Mouse (Mus musculus): Measurements from ENCODE around the gene Prkca. TPM values are rescaled to one million over a fixed set of nuclear protein-coding genes. Genes with fewer than 3 reads are reported as not detected.

Prkca gene
- polyA plus RNA-seq, 2 experiments: 2.5 to 3.8 TPM

- ATAC-seq (ENCODE audit: insufficient read depth): no peak
- H3K27me3 ChIP-seq (ENCODE audit: control insufficient read depth, insufficient read depth, low read length): no peaks in the 10 kb centered on the region
- no peak overlapping the region for H3K4me2 ChIP-seq (ENCODE audit: low read depth)
- no peaks in the 10 kb centered on the region for H3K36me3 ChIP-seq (replicated peaks; ENCODE audit: control insufficient read depth, insufficient read depth, low read depth)
- no peak overlapping the region for H3K9ac ChIP-seq (replicated peaks)
- no peak overlapping the region for H3K4me3 ChIP-seq (ENCODE audit: insufficient read depth in 1 of 2, low read depth in 2 of 2, low read length in 2 of 2)
- H3K9me3 ChIP-seq (ENCODE audit: control insufficient read depth, low read length): no peaks in the 10 kb centered on the region
- no peak overlapping the region for H3K27ac ChIP-seq
- peaks cover 0 to 6% of the 10 kb centered on the region in 2 experiments; a peak in 2 of 4 replicates for H3K4me1 ChIP-seq (replicated peaks; ENCODE audit: control insufficient read depth in 2 of 2, insufficient read depth in 2 of 2, low read length in 1 of 2)
- TF ChIP-seq EP300 (IDR thresholded peaks at IDR 0.05; ENCODE audit: low read depth) (no peak), CTCF (IDR thresholded peaks at IDR 0.05; ENCODE audit: low read depth) (no peak)
- 69% methylated on average over 7 of the region's 7 CpGs for WGBS (ENCODE audit: insufficient replicate concordance)
- DNase-seq (ENCODE audit: low read depth in 3 of 3, low spot score in 3 of 3): no peak
These were observed 133.0 kb downstream of the Prkca start for GRCm38 (mm10) chr11:108210749-108211148.

GRCm38 (mm10) chr11:108206602-108207001 lies 137.1 kb downstream of the Prkca start:
- Histone ChIP-seq H3K9ac (replicated peaks) (no peak overlapping the region), H3K27me3 (ENCODE audit: control insufficient read depth, insufficient read depth, low read length) (no peaks in the 10 kb centered on the region), H3K4me2 (ENCODE audit: low read depth) (no peak overlapping the region), H3K36me3 (replicated peaks; ENCODE audit: control insufficient read depth, insufficient read depth, low read depth) (no peaks in the 10 kb centered on the region), H3K4me1 (replicated peaks; ENCODE audit: control insufficient read depth in 2 of 2, insufficient read depth in 2 of 2, low read length in 1 of 2) (peaks cover 0 to 6% of the 10 kb centered on the region in 2 experiments; a peak in 2 of 4 replicates), H3K9me3 (ENCODE audit: control insufficient read depth, low read length) (no peaks in the 10 kb centered on the region), H3K4me3 (ENCODE audit: insufficient read depth in 1 of 2, low read depth in 2 of 2, low read length in 2 of 2) (no peak overlapping the region), H3K27ac (no peak overlapping the region)
- TF ChIP-seq CTCF (IDR thresholded peaks at IDR 0.05; ENCODE audit: low read depth) (no peak), EP300 (IDR thresholded peaks at IDR 0.05; ENCODE audit: low read depth) (no peak)
- DNase-seq (ENCODE audit: low read depth in 3 of 3, low spot score in 3 of 3) (no peak), ATAC-seq (ENCODE audit: insufficient read depth) (no peak)
- 73% methylated on average over 2 of the region's 2 CpGs for WGBS (ENCODE audit: insufficient replicate concordance)

DNA sequence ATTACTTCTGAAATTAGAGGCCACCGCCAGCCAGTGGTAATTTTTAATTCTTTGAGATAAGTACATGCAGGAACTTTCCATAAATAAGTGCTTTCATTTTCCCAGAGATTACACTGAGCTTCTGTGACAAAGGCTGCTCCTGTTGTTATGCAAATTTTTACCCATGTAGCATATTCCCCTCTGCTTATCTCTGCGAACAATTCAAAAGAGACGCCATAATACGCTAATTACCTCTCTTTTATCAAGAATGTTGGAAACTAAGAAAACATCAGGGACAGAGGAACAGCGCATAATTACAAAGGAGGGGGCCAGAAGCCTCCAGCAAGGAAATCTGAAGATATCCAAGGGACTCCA lies 138.9 kb downstream of the Prkca start:
- Histone ChIP-seq H3K36me3 (replicated peaks; ENCODE audit: control insufficient read depth, insufficient read depth, low read depth) (no peaks in the 10 kb centered on the region), H3K4me2 (ENCODE audit: low read depth) (no peak overlapping the region), H3K27me3 (ENCODE audit: control insufficient read depth, insufficient read depth, low read length) (no peaks in the 10 kb centered on the region), H3K9me3 (ENCODE audit: control insufficient read depth, low read length) (no peaks in the 10 kb centered on the region), H3K9ac (replicated peaks) (no peak overlapping the region), H3K27ac (no peak overlapping the region), H3K4me1 (replicated peaks; ENCODE audit: control insufficient read depth in 2 of 2, insufficient read depth in 2 of 2, low read length in 1 of 2) (no peaks in the 10 kb centered on the region), H3K4me3 (ENCODE audit: insufficient read depth in 1 of 2, low read depth in 2 of 2, low read length in 2 of 2) (no peak overlapping the region)
- DNase-seq (ENCODE audit: low read depth in 3 of 3, low spot score in 3 of 3) (no peak), ATAC-seq (ENCODE audit: insufficient read depth) (no peak)
- WGBS (ENCODE audit: insufficient replicate concordance): 51% methylated on average over 5 of the region's 5 CpGs
- TF ChIP-seq CTCF (IDR thresholded peaks at IDR 0.05; ENCODE audit: low read depth) (no peak), EP300 (IDR thresholded peaks at IDR 0.05; ENCODE audit: low read depth) (no peak)

- H3K27ac ChIP-seq: no peak overlapping the region
- no peaks in the 10 kb centered on the region for H3K27me3 ChIP-seq (ENCODE audit: control insufficient read depth, insufficient read depth, low read length)
- no peak overlapping the region for H3K4me2 ChIP-seq (ENCODE audit: low read depth)
- H3K36me3 ChIP-seq (replicated peaks; ENCODE audit: control insufficient read depth, insufficient read depth, low read depth): no peaks in the 10 kb centered on the region
- no peak overlapping the region for H3K9ac ChIP-seq (replicated peaks)
- 58% methylated on average over 7 of the region's 7 CpGs for WGBS (ENCODE audit: insufficient replicate concordance)
- DNase-seq (ENCODE audit: low read depth in 3 of 3, low spot score in 3 of 3) (no peak), ATAC-seq (ENCODE audit: insufficient read depth) (no peak)
- TF ChIP-seq CTCF (IDR thresholded peaks at IDR 0.05; ENCODE audit: low read depth): no peak
- no peaks in the 10 kb centered on the region for H3K4me1 ChIP-seq (replicated peaks; ENCODE audit: control insufficient read depth in 2 of 2, insufficient read depth in 2 of 2, low read length in 1 of 2)
- no peak overlapping the region for H3K4me3 ChIP-seq (ENCODE audit: insufficient read depth in 1 of 2, low read depth in 2 of 2, low read length in 2 of 2)
- no peaks in the 10 kb centered on the region for H3K9me3 ChIP-seq (ENCODE audit: control insufficient read depth, low read length)
These were observed 139.4 kb downstream of the Prkca start for GRCm38 (mm10) chr11:108204202-108204894.

DNA sequence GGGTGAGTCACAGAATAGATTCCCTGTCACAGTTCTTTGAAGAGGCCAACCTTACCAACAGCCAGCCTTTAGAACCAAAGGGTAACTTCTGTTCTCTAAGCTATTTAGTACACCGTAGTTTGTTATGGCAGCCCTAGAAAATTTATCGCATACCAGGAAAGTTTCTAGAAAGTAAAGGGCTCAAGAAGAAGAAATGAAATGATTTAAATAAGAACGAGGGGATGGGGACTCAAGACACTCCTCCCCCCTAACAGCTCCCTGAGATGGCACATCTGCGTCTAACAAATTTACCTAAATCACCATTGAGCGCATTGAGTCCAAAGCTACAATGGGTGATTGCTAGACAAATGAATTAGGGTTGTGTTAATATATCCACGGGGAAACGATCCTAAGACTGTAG lies 140.9 kb downstream of the Prkca start:
- H3K27me3 ChIP-seq (ENCODE audit: control insufficient read depth, insufficient read depth, low read length): no peaks in the 10 kb centered on the region
- no peak overlapping the region for H3K9ac ChIP-seq (replicated peaks)
- no peaks in the 10 kb centered on the region for H3K9me3 ChIP-seq (ENCODE audit: control insufficient read depth, low read length)
- H3K4me3 ChIP-seq (ENCODE audit: insufficient read depth in 1 of 2, low read depth in 2 of 2, low read length in 2 of 2): no peak overlapping the region
- TF ChIP-seq CTCF (IDR thresholded peaks at IDR 0.05; ENCODE audit: low read depth): no peak
- H3K27ac ChIP-seq: no peak overlapping the region
- WGBS (ENCODE audit: insufficient replicate concordance): 75% methylated on average over 7 of the region's 7 CpGs
- DNase-seq (ENCODE audit: low read depth in 3 of 3, low spot score in 3 of 3): no peak
- no peak for ATAC-seq (ENCODE audit: insufficient read depth)
- H3K4me1 ChIP-seq (replicated peaks; ENCODE audit: control insufficient read depth in 2 of 2, insufficient read depth in 2 of 2, low read length in 1 of 2): 0 out of 4 replicates have a peak, but pooled peaks cover 0 to 1% of the 10 kb centered on the region in 2 experiments
- H3K36me3 ChIP-seq (replicated peaks; ENCODE audit: control insufficient read depth, insufficient read depth, low read depth): no peaks in the 10 kb centered on the region
- no peak overlapping the region for H3K4me2 ChIP-seq (ENCODE audit: low read depth)
